Mouse (Mus musculus) myocyte (in vitro differentiated cells): ENCODE measurements at regions not wholly inside any gene's neighbourhood (a gene's known extent, or its start where the extent isn't known, plus 50 kb on each side); places are given as distances from the start of the nearest gene placed in this dataset.
A peak's percentile ranks its signal among the peaks of the same experiment; 100 is the strongest.

Experiments
- H3K27me3 ChIP-seq: one replicate; pipeline ENCODE4 v1.6.1; 2011; ENCODE audit not compliant: control insufficient read depth, insufficient read depth, insufficient read length
- H3K36me3 ChIP-seq: one replicate; pipeline ENCODE4 v1.6.1; 2011; ENCODE audit not compliant: control insufficient read depth, insufficient read depth
- H3K4me2 ChIP-seq: one replicate; pipeline ENCODE4 v1.6.1; 2011; ENCODE audit warnings: low read depth, control low read depth
- H3K4me3 ChIP-seq: one replicate; pipeline ENCODE4 v1.5.1; 2011; ENCODE audit warnings: mild to moderate bottlenecking, control low read depth, moderate library complexity
- H3K79me2 ChIP-seq: one replicate; pipeline ENCODE4 v1.6.1; 2011; ENCODE audit not compliant: control insufficient read depth, insufficient read depth
- H3ac ChIP-seq: one replicate; pipeline ENCODE4 v1.6.1; 2011; ENCODE audit not compliant: control insufficient read depth, insufficient read length
- E2F4 ChIP-seq: IDR thresholded peaks from one replicate; pipeline ENCODE4 v1.6.1; 2011; ENCODE audit warnings: mild to moderate bottlenecking, control low read depth, moderate library complexity; ENCODE audit not compliant: insufficient read depth
- MAX ChIP-seq: IDR thresholded peaks from one replicate; pipeline ENCODE4 v1.6.1; 2011; ENCODE audit warnings: low read depth, mild to moderate bottlenecking, control low read depth
- POLR2A ChIP-seq: IDR thresholded peaks from one replicate; pipeline ENCODE4 v1.6.1; 2011; ENCODE audit warnings: low read depth, mild to moderate bottlenecking, control low read depth, moderate library complexity; ENCODE audit not compliant: insufficient read length
- POLR2AphosphoS2 ChIP-seq: IDR thresholded peaks from one replicate; pipeline ENCODE4 v1.6.1; 2011; ENCODE audit warnings: low read depth, control low read depth; ENCODE audit not compliant: insufficient read length
- SRF ChIP-seq: IDR thresholded peaks from one replicate; pipeline ENCODE4 v1.6.1; 2011; ENCODE audit warnings: low read depth; ENCODE audit not compliant: control insufficient read depth, insufficient read length
- TCF12 ChIP-seq: IDR thresholded peaks from one replicate; pipeline ENCODE4 v1.6.1; 2011; ENCODE audit warnings: mild to moderate bottlenecking, control low read depth; ENCODE audit not compliant: poor library complexity, insufficient read depth, severe bottlenecking
- USF1 ChIP-seq: IDR thresholded peaks from one replicate; pipeline ENCODE4 v1.6.1; 2011; ENCODE audit warnings: low read depth, mild to moderate bottlenecking, control low read depth, moderate library complexity

DNA sequence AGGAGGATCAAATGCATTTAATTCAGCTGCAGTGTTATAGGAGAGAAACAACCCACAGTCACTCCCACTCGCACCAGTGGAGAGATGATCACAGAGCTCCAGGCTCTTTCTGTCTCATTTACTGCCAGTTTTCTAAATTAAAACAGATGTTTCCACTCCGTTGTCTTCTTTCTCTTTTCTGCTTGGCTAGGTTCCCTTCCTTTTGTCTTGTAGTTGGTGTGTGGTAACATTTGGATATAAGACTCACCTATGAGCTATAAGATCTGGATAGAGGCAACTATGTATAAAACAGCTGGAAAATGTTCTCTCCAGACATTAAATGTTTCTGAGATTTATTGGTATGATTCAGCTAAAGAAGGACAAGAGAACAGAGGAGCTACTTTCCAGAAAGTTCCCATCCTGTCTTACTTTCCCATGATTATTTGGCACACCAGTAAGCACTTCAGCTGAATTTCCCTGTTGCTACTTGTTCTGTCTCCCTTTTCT is 63.1 kb upstream of the Ctsc start:
- Histone ChIP-seq H3K79me2 (no peaks in the 10 kb centered on the region), H3K36me3 (no peaks in the 10 kb centered on the region), H3K4me3 (no peak overlapping the region), H3ac (no peak overlapping the region), H3K4me2 (peak overlapping the region; percentile 5), H3K27me3 (no peaks in the 10 kb centered on the region)
- TF ChIP-seq USF1 (no peak), MAX (no peak), E2F4 (no peak), POLR2A (no peak), POLR2AphosphoS2 (no peak)

- Histone ChIP-seq H3K4me2 (no peak overlapping the region), H3K4me3 (no peak overlapping the region), H3ac (no peak overlapping the region), H3K36me3 (no peaks in the 10 kb centered on the region), H3K79me2 (no peaks in the 10 kb centered on the region), H3K27me3 (no peaks in the 10 kb centered on the region)
- no peak for TF ChIP-seq SRF
Measured at GRCm38 (mm10) chr7:88215425-88215824, 62.5 kb upstream of the Ctsc start.

GRCm38 (mm10) chr7:88222141-88222540 is 55.7 kb upstream of the Ctsc start:
- no peak for TF ChIP-seq MAX
- Histone ChIP-seq H3K79me2 (no peaks in the 10 kb centered on the region), H3K4me2 (no peak overlapping the region), H3ac (no peak overlapping the region), H3K27me3 (no peaks in the 10 kb centered on the region), H3K4me3 (no peak overlapping the region), H3K36me3 (no peaks in the 10 kb centered on the region)

- TF ChIP-seq TCF12, result no peak
- H3K4me3 ChIP-seq, result no peak overlapping the region
- peak overlapping the region; percentile 22 for H3K4me2 ChIP-seq
- no peaks in the 10 kb centered on the region for H3K79me2 ChIP-seq
- no peaks in the 10 kb centered on the region for H3K27me3 ChIP-seq
- H3ac ChIP-seq, result no peak overlapping the region
- H3K36me3 ChIP-seq, result no peaks in the 10 kb centered on the region
Measured at GRCm38 (mm10) chr7:88225800-88226199, 52.1 kb upstream of the Ctsc start.
